Mouse (Mus musculus): ENCODE data around the gene Soga1.

DNA sequence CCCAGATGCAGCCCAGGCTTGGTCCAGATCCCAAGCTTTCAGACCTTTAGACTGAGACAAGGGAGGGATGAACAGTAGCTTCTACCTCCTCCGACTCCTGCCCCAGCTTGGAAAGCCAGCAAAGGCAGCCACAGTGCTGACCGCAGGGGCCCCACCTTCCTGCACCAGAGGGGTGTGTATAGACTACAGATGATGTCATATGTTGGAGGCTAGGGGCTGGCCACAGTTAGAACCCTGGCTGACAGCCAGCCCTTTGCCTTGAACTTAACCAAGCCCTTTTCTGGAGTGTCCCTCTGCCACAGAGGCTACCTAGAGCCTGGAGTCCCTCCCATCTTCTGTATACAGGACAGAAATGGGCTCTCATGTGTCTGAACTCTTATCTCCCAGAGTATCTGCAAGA is 7.5 kb downstream of the Soga1 start:
- no peak for TF ChIP-seq CTCF (IDR thresholded peaks at IDR 0.05; ENCODE audit: low read depth)
- no peak for TF ChIP-seq EP300 (IDR thresholded peaks at IDR 0.05; ENCODE audit: low read depth)
